Comparison of ENCODE assay signal across 25 mouse cellular contexts in the genomic region with DNA sequence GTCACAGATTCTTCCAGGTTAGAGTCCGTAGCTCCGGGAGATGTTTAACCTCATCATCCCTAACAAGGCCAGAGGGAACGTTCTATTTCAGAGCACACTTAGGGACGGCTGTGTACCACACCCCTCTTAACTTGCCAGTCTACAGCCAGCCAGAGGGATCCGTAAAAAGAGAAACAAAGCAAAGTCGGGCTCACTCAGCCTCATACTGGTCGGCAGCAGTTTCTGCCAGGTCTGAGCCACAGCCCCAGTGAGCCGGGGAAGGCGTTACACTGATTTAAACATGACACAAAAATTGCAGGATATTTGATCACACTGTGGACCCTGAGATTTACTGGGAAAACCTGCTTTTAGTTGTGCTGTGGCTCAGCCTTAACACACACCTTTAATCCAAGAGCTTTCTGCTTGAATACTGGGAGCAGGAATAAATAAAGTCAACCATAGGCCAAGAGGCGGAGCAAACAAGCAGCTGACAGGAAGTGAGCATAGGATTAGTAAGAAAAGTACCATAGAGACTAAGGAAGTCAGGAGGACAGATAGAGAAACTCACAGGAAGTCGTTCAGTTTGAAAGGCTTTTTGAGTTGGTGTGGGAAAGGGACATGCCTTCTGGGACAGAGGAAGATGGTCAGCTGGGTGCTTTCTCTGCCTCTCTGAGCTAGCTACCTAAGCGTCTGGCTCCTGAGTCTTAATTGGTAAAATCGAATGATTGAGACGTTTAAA. TPM values are rescaled to one million over a fixed set of nuclear protein-coding genes. Genes with fewer than 3 reads are reported as not detected.
DNase-seq lines count a peak whose midpoint lies in the region; ATAC-seq and TF ChIP-seq lines count a peak whose summit lies in the region.
"Had no signal": no experiment of that assay in that cellular context is flagged by ENCODE, and none has a peak within 500 bp of the region (broad histone marks: within the 10 kb centered on the region; RNA-seq: fewer than 3 reads in every experiment).

No protein-coding gene starts in this region.

- H3K27ac ChIP-seq in kidney, adult 2 months (ENCODE audit: insufficient read depth, low read depth, low read length), result peak overlapping the region; percentile 85
- H3K27ac ChIP-seq in lung, postnatal 0 days (ENCODE audit: low read length), result no peak overlapping the region
- H3K27ac ChIP-seq in ES-E14 (ENCODE audit: insufficient read depth, low read depth, low read length, poor library complexity, severe bottlenecking), result peak overlapping the region; percentile 74
- no peak overlapping the region for H3K27ac ChIP-seq in hindbrain, embryonic 13.5 days
- no peak overlapping the region for H3K27ac ChIP-seq in midbrain, embryonic 15.5 days
- H3K27ac ChIP-seq: hindbrain, embryonic 10.5 days; hindbrain, postnatal 0 days; limb, embryonic 10.5 days; liver, embryonic 15.5 days had no signal

- H3K36me3 ChIP-seq in kidney, adult 2 months (ENCODE audit: control insufficient read depth, insufficient read depth, low read length), result no peaks in the 10 kb centered on the region; the same call in 1 of the 2 replicates
- peaks cover 15% of the 10 kb centered on the region for H3K36me3 ChIP-seq in lung, postnatal 0 days (ENCODE audit: insufficient read depth, low read length)
- H3K36me3 ChIP-seq in ES-E14 (ENCODE audit: control insufficient read depth, insufficient read depth, low read length, poor library complexity, severe bottlenecking), result peaks cover 23% of the 10 kb centered on the region
- H3K36me3 ChIP-seq in hindbrain, embryonic 13.5 days, result peaks cover 46% of the 10 kb centered on the region
- H3K36me3 ChIP-seq in midbrain, embryonic 15.5 days (replicated peaks), result peaks cover 30% of the 10 kb centered on the region; the same call in 1 of the 2 replicates

- peak; percentile 42 for DNase-seq in kidney, adult 2 months
- DNase-seq in kidney, adult 11 months, result no peak
- DNase-seq in lung, postnatal 0 days (ENCODE audit: low spot score), result peak; percentile 22
- no peak for DNase-seq in lung, postnatal 36 days
- DNase-seq in ES-E14 (ENCODE audit: low read depth, low spot score), result no peak
- DNase-seq: adrenal gland, postnatal 25 days; B cell, adult 2 months; cerebellum, adult 8-10 months; cerebellum, postnatal 36 days; embryo, embryonic 11 days; forebrain, postnatal 0 days; gastrocnemius, postnatal 14 days; heart, adult 11 months; liver; right cerebral cortex, postnatal 14 days had no signal

- no peak overlapping the region for H3K4me2 ChIP-seq in lung, postnatal 0 days (replicated peaks; ENCODE audit: low read depth, low read length)
- H3K4me2 ChIP-seq in hindbrain, embryonic 13.5 days, result no peak overlapping the region
- H3K4me2 ChIP-seq in midbrain, embryonic 15.5 days, result no peak overlapping the region
- H3K4me2 ChIP-seq: heart, embryonic 11.5 days; liver, embryonic 15.5 days; midbrain, embryonic 11.5 days had no signal

- H3K9ac ChIP-seq in lung, postnatal 0 days (replicated peaks; ENCODE audit: low read depth), result no peak overlapping the region
- peak overlapping the region; percentile 78 for H3K9ac ChIP-seq in ES-E14 (ENCODE audit: insufficient read depth, low read depth, low read length, poor library complexity, severe bottlenecking)
- no peak overlapping the region for H3K9ac ChIP-seq in hindbrain, embryonic 13.5 days
- H3K9ac ChIP-seq in midbrain, embryonic 15.5 days, result no peak overlapping the region
- H3K9ac ChIP-seq: forebrain, postnatal 0 days; liver, embryonic 15.5 days had no signal

- H3K4me1 ChIP-seq in kidney, adult 2 months (ENCODE audit: control insufficient read depth, insufficient read depth, low read length), result peaks cover 27% of the 10 kb centered on the region
- peaks cover 6% of the 10 kb centered on the region; the same call in 1 of the 2 replicates for H3K4me1 ChIP-seq in lung, postnatal 0 days (ENCODE audit: insufficient read depth, low read depth, low read length)
- peaks cover 3 to 36% of the 10 kb centered on the region in 2 experiments for H3K4me1 ChIP-seq in ES-E14 (ENCODE audit: control insufficient read depth in 2 of 2, insufficient read depth in 2 of 2, low read length in 2 of 2, poor library complexity in 1 of 2)
- peaks cover 15% of the 10 kb centered on the region for H3K4me1 ChIP-seq in hindbrain, embryonic 13.5 days (replicated peaks)
- peaks cover 14% of the 10 kb centered on the region for H3K4me1 ChIP-seq in midbrain, embryonic 15.5 days

- TF ChIP-seq CTCF in kidney, adult 2 months (conservative IDR thresholded peaks at IDR 0.05; ENCODE audit: insufficient read depth, insufficient read length, low read depth, low read length), result no peak
- no peak for TF ChIP-seq CTCF in lung, postnatal 0 days (IDR thresholded peaks at IDR 0.05)

- no peak overlapping the region for H3K4me3 ChIP-seq in kidney, adult 2 months (ENCODE audit: insufficient read depth, low read depth, low read length)
- H3K4me3 ChIP-seq in lung, postnatal 0 days (ENCODE audit: low read depth, low read length), result no peak overlapping the region
- peak overlapping the region; percentile 47 to 60 for H3K4me3 ChIP-seq in ES-E14 (ENCODE audit: insufficient read depth in 1 of 2, low read depth in 1 of 2, low read length in 2 of 2, poor library complexity in 1 of 2, severe bottlenecking in 1 of 2)
- H3K4me3 ChIP-seq in hindbrain, embryonic 13.5 days, result no peak overlapping the region
- H3K4me3 ChIP-seq in midbrain, embryonic 15.5 days, result no peak overlapping the region
- H3K4me3 ChIP-seq: hindbrain, embryonic 10.5 days; limb, embryonic 10.5 days; liver, embryonic 15.5 days had no signal

- WGBS in kidney, adult 2 months, result 74% methylated on average over 14 of the region's 14 CpGs
- WGBS in lung, postnatal 0 days, result 81% methylated on average over 14 of the region's 14 CpGs
- whole genome bisulfite sequencing in hindbrain, embryonic 13.5 days, result 89% methylated on average over 14 of the region's 14 CpGs
- WGBS in midbrain, embryonic 15.5 days, result 91% methylated on average over 14 of the region's 14 CpGs

- TF ChIP-seq EP300 in lung, postnatal 0 days (IDR thresholded peaks at IDR 0.05), result no peak

- TF ChIP-seq POLR2A in kidney, adult 2 months (IDR thresholded peaks at IDR 0.05; ENCODE audit: low read depth, low read length), result no peak

- in situ Hi-C loops in ES-E14 (cut with MboI; ENCODE audit: low sequenced_read_pairs in 2 of 2, unreplicated experiment in 2 of 2), result no loop called here

- ATAC-seq in lung, postnatal 0 days, result no peak
- ATAC-seq in hindbrain, embryonic 13.5 days (ENCODE audit: low FRiP score), result no peak
- no peak for ATAC-seq in midbrain, embryonic 15.5 days (replicated peaks)
- ATAC-seq: forebrain, postnatal 0 days; hindbrain, postnatal 0 days; intestine, embryonic 16.5 days; Patski had no signal

- H3K9me3 ChIP-seq in lung, postnatal 0 days (ENCODE audit: low read length), result no peaks in the 10 kb centered on the region
- no peaks in the 10 kb centered on the region for H3K9me3 ChIP-seq in ES-E14 (ENCODE audit: control insufficient read depth, insufficient read depth, low read depth, low read length)
- H3K9me3 ChIP-seq in hindbrain, embryonic 13.5 days, result no peaks in the 10 kb centered on the region
- no peaks in the 10 kb centered on the region for H3K9me3 ChIP-seq in midbrain, embryonic 15.5 days
- H3K9me3 ChIP-seq: hindbrain, embryonic 10.5 days; limb, embryonic 10.5 days; liver, embryonic 15.5 days had no signal

- H3K27me3 ChIP-seq in kidney, adult 2 months (replicated peaks; ENCODE audit: control insufficient read depth, insufficient read depth, low read length), result no peaks in the 10 kb centered on the region
- no peaks in the 10 kb centered on the region for H3K27me3 ChIP-seq in lung, postnatal 0 days (replicated peaks; ENCODE audit: insufficient read depth, low read length)
- no peaks in the 10 kb centered on the region for H3K27me3 ChIP-seq in hindbrain, embryonic 13.5 days
- no peaks in the 10 kb centered on the region for H3K27me3 ChIP-seq in midbrain, embryonic 15.5 days (replicated peaks)
- H3K27me3 ChIP-seq: liver, embryonic 15.5 days; Patski had no signal

TF ChIP-seq in ES-E14, 5 proteins besides CTCF, POLR2A, EP300 and RAD21:
- TF ChIP-seq MAFK (IDR thresholded peaks at IDR 0.05; ENCODE audit: insufficient read depth, low read depth, low read length) (no peak), ZNF384 (IDR thresholded peaks at IDR 0.05; ENCODE audit: low read depth, low read length) (no peak), ZC3H11A (IDR thresholded peaks at IDR 0.05; ENCODE audit: borderline replicate concordance, low read depth, low read length) (no peak), HCFC1 (IDR thresholded peaks at IDR 0.05; ENCODE audit: borderline replicate concordance, insufficient read depth, low read length) (no peak), CHD2 (IDR thresholded peaks at IDR 0.05; ENCODE audit: low read depth, low read length) (no peak)
TF ChIP-seq in ES-E14: peak in this region for 0.

RNA-seq across cellular contexts. Expression of gene Ndufv3, which starts 11.7 kb away (rescaled TPM):
- 387 and 475 TPM in 2 replicates for polyA plus RNA-seq in kidney, adult 2 months (2012; rRNA removed)
- polyA plus RNA-seq in lung, postnatal 0 days (2015; fragmentation: Nextera tagmentation; extraction: Ambion mirVana), result 207 and 233 TPM in 2 replicates
- 206 and 242 TPM in 2 replicates for total RNA-seq in ES-E14 (2012; rRNA removed)
- 399 and 414 TPM in 2 replicates for polyA plus RNA-seq in hindbrain, embryonic 13.5 days (2015; fragmentation: Nextera tagmentation; extraction: Ambion mirVana)
- 426 and 433 TPM in 2 replicates for polyA plus RNA-seq in midbrain, embryonic 15.5 days (2015; fragmentation: Nextera tagmentation; extraction: Ambion mirVana)

RNA-seq across cellular contexts. Expression of gene Wdr4, which starts 11.8 kb away (rescaled TPM):
- 28.3 and 29.6 TPM in 2 replicates for polyA plus RNA-seq in kidney, adult 2 months (2012; rRNA removed)
- polyA plus RNA-seq in lung, postnatal 0 days (2015; fragmentation: Nextera tagmentation; extraction: Ambion mirVana), result 9.8 and 12.1 TPM in 2 replicates
- total RNA-seq in ES-E14 (2012; rRNA removed), result 56.6 and 58.5 TPM in 2 replicates
- 33.2 and 38.5 TPM in 2 replicates for polyA plus RNA-seq in hindbrain, embryonic 13.5 days (2015; fragmentation: Nextera tagmentation; extraction: Ambion mirVana)
- polyA plus RNA-seq in midbrain, embryonic 15.5 days (2015; fragmentation: Nextera tagmentation; extraction: Ambion mirVana), result 42.2 and 45.3 TPM in 2 replicates

RNA-seq across cellular contexts. Expression of gene Pknox1, which starts 32.9 kb away (rescaled TPM):
- 19.2 and 19.9 TPM in 2 replicates for polyA plus RNA-seq in kidney, adult 2 months (2012; rRNA removed)
- 15.0 and 19.9 TPM in 2 replicates for polyA plus RNA-seq in lung, postnatal 0 days (2015; fragmentation: Nextera tagmentation; extraction: Ambion mirVana)
- 16.3 and 20.8 TPM in 2 replicates for total RNA-seq in ES-E14 (2012; rRNA removed)
- 42.5 and 48.2 TPM in 2 replicates for polyA plus RNA-seq in hindbrain, embryonic 13.5 days (2015; fragmentation: Nextera tagmentation; extraction: Ambion mirVana)
- polyA plus RNA-seq in midbrain, embryonic 15.5 days (2015; fragmentation: Nextera tagmentation; extraction: Ambion mirVana), result 21.0 and 21.6 TPM in 2 replicates

Comparison
In these comparisons a context has a peak if more than half of its experiments do, and no peak if none do; other contexts are left out.
1. DNase-seq: peak in kidney, adult 2 months (single experiment) and lung, postnatal 0 days (single experiment); none in kidney, adult 11 months (single experiment), lung, postnatal 36 days (single experiment) and ES-E14 (single experiment).
2. H3K27ac ChIP-seq: peak in kidney, adult 2 months (single experiment) and ES-E14 (single experiment); none in lung, postnatal 0 days (single experiment), hindbrain, embryonic 13.5 days (single experiment) and midbrain, embryonic 15.5 days (single experiment).
3. H3K4me3 ChIP-seq: peak in ES-E14 (2 of 2); none in kidney, adult 2 months (single experiment), lung, postnatal 0 days (single experiment), hindbrain, embryonic 13.5 days (single experiment) and midbrain, embryonic 15.5 days (single experiment).